Mouse (Mus musculus): ENCODE measurements at regions not wholly inside any gene's neighbourhood (a gene's known extent, or its start where the extent isn't known, plus 50 kb on each side); places are given as distances from the start of the nearest gene placed in this dataset.
"Not testable (repeated sequence)": the region's sequence is repeated elsewhere in the genome, so short reads cannot be mapped to it uniquely, and the experiment has no call there.

DNA sequence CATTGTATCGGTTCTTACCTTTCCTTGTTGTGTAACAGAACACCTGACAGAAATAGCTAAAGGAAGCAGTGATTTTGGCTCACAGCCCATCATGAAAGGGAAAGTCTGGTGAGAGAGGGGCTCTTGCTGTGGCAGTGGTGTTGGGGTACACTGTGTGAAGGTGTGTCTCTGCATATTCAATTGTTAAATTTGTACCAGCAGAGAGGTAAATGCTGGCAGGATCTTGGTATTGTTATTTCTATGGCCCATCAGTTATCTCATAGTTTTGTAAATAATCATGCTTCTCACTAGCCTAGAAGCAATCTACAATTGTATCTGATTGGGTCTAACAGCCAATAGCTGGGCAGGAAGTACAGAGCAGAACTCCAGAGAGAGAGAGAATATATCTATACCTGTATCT is 95.7 kb downstream of the Mfap3l start:
- DNase-seq = no peak

DNA sequence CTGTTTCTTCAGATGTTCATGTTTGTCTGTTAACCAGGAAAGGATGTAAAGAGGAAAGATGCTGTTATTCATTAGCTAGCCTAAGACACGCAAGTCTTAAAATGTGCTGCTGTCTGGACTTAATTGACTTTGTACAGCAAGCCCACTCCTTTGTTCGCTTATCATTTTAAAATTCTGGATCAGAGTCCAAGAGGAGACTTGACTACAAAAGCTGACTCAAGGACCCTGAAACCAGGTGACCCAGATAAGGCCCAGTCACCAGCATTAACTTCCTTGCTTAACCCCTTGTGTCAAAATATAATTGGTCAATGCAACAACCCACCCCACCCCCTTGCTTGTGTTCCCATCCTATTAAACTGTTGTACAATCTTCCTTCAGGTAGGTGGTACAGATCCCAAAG is 99.9 kb downstream of the Mfap3l start:
- DNase-seq = no peak

DNA sequence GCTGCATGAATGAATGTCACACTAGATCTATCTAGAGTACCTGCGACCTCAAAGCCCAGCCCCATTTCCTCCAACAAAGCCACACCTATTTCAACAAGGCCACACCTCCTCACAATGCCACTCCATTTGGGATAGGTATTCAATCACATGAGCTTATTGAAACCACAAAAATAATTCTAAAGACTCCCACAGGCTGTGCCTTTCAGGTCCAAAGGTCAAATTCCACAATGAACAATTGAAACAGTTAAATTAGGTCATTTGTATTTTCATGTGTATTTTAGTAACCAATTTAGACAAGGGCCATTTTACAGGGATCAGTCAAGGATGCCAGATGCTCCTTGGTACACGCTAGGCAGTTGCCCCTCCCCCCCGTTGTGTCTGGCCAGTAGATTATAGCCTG is 103.3 kb downstream of the Mfap3l start:
- DNase-seq = no peak

DNA sequence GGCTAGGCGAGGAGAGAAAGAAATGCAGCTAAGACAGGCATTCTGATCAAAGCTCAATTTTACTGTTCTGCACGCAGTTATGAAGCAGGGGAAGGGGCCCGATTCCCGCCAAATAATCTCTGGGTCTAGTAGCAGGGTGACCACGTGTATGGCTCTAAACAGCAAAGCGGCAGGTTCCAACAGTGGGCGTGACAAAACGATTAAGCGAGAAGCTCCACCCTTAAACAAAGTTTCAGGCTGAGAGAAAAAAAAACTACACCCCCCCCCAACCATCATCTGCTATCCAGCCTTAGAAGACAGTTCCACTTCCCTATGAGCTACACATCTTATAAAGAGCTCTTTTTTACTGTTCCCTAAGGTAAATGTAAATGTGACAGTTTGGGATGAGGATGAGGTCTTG is 103.8 kb downstream of the Mfap3l start:
- no peak for DNase-seq

DNA sequence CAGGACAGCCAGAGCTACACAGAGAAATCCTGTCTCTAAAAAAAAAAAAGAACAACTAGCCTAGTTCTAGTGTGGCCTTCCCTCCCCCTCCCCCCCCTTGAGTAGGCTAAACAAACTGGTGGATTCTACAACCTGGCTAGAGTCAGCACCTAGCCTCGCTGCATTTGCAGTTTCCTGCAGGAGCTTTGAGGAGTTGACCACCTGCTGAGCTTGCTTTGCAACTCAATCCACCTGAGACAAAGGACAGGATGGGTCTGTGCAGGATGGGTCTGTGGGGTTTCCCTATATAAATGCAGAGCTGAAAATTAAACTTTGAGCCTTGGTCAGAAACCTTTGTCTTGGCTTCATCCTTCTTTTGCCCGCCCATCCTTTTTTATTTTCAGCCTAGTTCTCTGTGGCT is 104.3 kb downstream of the Mfap3l start:
- DNase-seq = no peak

DNA sequence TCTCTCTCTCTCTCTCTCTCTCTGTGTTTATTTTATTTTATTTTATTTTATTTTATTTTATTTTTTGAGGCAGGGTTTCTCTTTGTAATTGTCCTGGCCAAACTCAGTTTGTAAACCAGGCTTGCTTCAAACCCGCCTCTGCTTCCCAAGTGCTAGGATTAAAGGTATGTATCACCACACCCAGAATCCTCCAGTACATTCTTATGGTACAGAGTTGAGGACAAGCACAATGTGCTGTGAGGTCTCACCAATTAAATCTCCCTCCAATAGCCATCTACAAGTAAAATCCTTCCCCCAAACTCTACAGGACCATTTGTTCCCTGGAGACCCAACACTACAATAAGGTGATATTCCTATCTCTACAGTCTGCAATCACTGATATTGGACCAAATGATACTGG is 105.0 kb downstream of the Mfap3l start:
- no peak for DNase-seq

DNA sequence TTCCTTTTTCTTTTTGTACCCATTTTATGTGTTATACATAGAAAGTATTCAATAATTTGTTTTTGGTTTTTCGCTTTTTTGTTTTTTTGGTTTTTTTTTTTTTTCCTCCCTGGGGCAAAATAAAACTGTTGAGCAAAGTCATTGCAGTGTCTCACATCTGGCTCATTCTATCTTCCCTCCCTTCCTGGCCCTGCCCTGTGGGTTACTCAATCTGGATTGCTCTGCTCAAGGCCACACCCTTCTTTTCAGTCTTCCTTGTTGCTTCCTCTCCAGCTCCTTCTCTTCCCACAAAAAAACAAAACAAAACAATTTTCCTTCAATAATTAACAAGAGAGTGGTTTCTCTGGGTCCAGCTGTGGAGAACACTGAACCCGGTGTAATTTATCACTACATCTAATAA is 113.2 kb downstream of the Mfap3l start:
- no peak for DNase-seq

DNA sequence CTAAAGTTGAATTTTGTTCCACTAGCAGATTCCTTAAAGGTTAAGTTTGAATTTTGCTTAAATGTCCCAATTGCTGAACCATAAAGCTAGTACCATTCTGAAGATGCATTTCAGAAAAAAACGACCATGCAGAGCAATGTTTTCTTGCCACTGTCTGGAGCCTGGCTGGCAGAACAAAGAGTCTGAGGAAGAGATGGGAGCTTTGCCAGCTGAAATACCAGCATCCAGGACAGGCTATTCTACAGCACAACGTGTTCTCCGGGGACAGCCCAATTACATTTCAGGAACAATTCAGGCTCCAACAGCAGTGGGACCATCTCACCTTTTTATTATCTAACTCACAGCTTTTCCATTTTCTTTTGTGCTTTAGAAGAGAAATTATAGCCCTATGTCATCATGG is 113.9 kb downstream of the Mfap3l start:
- DNase-seq = peak; percentile 52

DNA sequence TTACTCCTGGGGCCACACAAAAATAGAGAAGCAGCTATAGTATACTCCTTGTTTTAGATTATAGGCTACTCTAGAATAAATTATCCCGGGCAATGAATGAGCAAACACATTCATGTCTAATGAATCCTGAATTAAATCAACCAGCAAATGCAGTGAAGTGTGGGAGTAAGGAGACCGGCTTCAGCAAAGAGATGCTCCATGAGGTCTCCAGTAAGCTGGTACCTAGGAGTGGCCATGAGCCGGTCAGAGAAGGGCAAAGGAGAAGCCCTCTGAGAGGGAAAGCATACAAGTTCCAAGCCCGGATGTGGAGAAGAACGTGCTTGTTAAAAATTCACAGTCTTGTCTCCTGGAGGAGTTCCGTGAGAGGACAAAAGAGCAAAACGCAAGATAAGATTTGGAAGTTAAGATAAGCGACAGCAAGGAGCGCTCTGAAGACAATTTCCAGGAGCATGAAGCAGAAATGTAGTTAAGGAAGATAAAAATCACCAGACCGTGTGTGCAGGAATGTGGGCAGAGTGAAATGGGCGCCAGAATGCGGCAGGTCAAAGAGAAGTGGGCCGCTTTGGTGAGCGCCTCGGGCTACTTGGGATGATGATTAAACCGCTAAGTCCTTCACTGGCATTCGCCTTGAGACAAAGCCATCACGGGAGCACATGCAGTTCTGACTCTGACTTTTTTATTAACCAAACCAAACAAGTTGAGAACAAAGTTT is 123.2 kb downstream of the Mfap3l start:
- peak; percentile 92 for DNase-seq

DNA sequence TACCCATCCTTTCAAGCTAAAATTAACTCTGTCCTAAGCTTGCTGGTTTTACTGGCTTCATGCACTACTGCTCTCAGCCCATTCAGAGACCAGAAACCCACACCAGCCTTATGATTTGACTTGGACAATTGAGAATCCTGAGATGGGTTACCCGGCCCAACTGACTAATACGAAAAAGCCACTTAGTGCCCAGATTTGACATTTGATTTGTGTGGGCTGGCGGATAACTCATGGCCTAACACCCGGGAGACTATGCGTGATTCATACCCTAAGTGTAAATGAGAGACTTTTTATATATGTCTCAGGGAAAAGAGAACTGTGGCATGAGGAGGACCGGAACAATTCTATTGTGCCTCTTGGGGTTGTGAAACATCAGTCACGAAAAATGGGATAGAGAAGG is 126.3 kb upstream of the Hpf1 start:
- no peak for DNase-seq

DNA sequence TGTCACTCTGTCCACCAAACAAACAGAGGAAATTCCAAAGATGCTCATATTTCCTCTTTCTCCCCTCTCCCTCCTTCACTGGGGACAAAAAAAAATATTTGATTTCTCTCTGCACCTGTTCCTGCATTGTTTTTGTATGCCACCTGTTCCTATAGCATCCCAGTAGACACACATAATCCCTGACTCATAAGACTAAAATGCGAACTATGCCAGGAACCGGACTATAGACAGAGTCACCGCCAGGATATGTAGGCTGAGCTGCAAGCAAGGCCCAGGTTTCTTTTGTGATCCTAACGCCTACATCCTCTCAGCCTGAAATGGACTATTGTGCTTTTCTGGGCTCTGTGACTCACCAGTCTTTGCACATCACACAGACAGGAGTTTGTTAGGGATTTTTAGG is 116.9 kb upstream of the Hpf1 start:
- no peak for DNase-seq

DNA sequence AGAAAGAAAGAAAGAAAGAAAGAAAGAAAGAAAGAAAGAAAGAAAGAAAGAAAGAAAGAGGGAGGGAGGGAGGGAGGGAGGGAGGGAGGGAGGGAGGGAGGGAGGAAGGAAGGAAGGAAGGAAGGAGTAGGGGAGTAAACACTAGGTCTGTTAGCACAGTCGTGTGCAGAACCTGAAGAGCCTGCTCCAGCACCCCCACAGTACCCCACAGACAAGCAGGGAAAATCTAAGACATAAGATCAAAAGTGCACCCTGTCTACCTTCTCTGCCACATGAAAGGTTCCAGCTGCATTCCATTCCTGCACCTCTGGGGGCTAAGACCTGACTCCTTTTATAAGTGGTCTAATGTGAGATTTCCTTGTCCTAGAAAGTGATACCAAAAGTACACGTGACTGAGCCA is 114.0 kb upstream of the Hpf1 start:
- not testable (repeated sequence) for DNase-seq

DNA sequence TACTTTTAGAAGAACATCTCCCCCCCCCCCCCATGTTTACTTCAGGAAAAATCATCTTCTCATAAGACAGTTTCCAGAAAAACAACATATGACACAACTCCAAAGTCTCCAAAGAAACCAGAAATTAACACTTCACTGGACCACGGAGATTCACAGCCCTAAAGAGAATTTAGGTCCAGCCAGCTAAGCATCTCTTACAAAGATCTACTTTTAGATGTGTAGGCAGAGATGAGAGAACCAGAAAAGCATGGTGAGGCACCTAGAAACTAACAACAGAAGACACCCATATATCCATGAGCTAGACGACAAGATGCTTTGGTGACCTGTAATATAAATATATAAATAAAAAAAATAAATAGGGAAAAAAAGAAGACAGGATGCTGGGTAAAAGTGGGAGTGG is 105.2 kb upstream of the Hpf1 start:
- DNase-seq = no peak

DNA sequence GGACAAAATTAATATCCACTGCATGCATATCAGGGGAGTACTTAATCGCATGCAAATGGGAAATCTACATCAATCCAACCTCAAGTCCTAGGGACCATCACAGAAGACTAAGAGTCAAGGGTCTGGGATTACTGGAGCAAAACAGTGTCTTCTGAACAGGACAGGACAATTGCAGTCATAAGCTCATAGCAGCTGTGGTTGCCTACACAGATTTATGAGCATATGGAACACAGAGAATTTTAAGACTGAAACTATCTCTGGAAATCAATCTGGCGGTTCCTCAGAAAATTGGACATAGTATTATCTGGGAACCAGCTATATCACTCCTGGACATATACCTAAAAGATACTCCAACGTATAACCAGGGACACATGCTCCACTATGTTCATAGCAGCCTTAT is 99.8 kb upstream of the Hpf1 start:
- DNase-seq = no peak

DNA sequence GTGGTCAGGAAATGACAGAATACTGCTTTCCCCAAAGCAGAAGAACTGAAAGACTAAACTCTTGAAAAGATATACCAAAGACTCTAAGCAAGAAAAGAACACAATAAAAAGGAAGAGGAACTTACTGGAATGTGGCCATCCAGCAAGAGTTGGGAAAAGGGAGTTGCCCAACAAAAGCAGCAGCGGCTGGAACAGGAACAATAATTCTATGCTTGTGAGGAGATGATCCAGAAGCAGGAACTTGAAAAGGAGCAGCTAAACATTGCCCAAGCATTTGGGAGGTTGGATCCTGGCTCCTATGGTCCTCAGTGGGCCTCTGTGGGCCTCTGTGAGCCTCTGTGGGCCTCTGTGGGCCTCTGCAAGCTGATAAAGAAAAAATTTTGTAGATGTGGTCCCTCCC is 97.7 kb upstream of the Hpf1 start:
- DNase-seq = no peak

DNA sequence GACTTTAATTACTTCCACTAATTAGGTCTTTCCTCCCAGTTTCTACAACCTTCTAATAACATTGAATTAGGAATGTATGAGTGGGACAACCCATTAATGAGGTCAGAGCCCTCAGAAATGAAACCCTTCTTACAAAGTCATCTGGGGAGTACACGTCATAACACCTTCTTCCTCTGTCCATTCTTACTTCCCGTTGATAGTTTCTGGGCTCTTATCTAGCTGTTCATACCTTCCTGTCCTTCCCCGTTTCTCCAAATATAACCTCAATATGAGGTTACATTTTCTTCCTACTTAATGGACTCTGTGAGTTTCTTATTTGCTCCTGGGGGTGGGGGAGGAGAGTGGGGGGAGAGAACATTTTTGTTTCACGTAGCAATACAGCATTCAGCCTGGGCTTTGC is 85.4 kb upstream of the Hpf1 start:
- DNase-seq = no peak

DNA sequence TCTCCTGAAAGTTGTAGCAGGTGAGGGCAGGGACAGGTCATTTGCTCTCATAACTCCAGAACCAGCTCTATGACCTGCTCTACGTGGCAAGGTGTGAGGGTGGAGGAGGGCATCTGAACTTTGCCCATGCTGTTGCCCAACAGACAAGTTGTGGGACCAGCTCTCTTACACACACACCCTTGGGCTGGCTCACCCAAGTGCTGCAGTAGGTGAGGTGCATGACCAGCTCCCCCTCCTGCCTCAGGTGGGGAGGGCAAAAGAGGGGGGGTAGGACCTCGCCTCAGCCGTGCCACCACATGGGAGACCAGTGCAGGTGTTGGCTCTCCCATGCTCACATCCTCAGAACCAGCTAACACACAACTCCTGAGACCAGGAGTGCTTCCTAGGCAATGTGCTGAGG is 83.4 kb upstream of the Hpf1 start:
- DNase-seq = no peak

DNA sequence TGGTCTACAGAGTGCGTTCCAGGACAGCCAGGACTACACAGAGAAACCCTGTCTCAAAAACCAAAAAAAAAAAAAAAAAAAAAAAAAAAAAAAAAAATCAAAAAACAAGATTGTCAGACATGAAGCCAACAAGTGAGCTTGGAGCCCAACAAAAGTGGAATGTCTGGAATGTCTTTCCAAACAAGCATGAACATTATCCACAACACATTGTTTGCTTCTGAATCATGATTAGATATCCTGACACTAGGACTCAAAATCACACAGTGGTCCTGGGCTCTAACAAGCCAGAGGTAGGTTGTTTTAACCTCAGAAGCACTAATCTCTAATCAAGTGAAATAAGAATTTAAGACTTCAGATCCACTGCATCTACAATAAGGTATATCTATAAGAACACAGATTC is 80.4 kb upstream of the Hpf1 start:
- DNase-seq = no peak

DNA sequence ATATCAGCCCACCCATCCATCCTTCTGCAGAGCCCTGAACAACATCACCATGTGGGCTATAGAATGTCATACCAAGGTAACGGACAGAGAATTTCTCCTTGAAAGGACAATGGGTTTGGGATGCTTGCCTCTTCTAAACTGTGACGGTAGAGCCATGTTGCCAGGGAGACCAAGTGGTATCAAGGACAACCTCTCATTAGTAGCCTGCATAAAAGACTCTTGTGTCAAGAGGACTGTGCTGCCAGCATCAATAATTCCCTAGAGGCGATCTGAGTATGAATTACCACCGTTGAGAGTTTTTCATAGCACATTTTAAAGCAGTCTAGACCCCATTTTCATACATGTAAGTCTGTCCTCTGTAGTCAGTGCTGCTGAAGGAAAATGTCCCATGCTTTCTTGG is 79.3 kb upstream of the Hpf1 start:
- DNase-seq = no peak

DNA sequence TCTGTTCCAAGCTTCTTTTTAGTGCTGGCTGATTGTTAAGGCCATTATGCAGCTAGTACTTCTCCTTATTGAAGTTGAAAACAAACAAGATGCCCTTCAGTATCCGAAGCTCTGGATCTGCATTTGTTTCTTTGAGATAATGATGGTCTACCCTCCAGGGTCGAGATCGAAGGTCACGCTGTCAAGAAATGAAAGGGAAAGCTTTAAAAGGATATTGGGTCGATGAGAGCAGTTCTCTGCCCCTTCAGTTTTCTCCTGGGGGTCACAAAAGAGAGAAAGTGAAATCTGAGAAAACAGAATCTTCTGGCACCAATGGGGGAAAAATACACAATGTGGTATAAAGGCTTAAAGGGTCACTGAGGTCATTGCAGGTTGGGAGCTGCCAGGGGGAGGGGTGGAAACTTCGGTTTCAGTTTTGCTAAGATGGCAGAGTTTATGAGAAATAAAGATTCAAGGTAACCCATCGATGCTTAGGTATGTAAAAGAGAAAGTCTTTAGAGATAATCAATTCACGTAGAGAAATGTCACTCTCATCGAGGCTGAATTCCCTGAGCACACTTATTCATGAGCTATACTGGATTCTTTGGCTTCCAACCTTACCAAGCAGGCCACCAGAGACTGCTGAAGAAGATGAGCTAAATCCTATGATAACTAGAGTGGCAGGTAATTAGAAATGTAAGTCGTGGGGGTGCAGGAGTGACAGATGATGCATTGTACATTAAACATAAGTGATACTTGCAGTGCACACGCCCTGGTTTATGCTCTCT is 64.4 kb upstream of the Hpf1 start:
- DNase-seq = no peak

DNA sequence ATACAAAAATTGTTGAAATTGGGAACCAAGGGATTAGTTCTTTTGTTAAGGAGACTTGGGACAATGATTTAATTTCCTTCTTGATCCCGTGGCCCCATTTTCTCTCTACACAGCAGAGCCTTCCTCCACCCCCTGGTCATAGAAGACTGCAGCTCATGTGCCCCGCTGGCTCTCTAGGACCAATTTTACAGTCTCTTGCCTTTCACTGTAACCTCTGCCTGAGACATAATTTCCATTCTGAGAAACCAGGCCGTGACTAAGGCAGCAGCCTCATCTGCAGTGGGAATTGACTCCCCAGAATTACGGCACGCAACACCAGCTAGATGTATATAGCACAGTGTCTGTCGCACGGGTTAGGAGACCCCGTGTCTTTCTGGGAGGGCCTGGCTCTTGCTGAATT is 63.0 kb upstream of the Hpf1 start:
- no peak for DNase-seq

DNA sequence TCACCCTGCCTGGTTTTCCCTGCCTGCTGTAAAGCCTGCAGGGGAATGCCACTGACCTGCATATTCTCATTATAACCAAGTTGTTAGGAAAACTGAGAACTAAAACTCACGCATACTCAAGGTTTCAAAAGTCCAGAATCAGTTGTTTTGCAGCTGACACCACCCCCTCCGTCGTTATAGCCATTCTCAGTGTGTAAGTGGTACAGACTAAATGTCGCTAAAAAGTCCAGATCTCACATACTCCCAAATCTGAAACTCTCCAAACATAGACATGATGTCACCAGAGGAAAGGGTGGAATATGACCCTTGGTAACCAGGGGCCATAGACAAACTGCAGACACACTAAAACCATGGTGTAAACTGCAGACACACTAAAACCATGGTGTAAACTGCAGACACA is 61.1 kb upstream of the Hpf1 start:
- no peak for DNase-seq

DNA sequence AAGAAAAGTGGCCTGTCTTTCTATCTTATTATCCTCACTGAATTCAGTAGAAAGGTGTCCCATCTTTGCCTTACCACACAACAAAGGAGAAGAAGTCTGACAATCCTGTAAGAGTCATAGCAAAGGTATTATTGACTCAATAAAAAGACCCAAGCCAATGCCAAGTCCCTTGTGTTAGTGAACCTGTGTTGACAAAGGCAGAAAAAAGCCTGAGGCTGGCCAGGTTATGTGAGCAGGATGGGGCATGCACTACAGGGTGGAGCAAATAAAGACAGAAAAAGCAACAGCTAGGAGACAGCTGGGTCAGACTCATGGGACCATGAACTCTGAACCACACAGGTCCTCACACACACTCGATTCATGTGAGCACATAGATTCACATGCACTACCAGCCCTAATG is 59.7 kb upstream of the Hpf1 start:
- no peak for DNase-seq

DNA sequence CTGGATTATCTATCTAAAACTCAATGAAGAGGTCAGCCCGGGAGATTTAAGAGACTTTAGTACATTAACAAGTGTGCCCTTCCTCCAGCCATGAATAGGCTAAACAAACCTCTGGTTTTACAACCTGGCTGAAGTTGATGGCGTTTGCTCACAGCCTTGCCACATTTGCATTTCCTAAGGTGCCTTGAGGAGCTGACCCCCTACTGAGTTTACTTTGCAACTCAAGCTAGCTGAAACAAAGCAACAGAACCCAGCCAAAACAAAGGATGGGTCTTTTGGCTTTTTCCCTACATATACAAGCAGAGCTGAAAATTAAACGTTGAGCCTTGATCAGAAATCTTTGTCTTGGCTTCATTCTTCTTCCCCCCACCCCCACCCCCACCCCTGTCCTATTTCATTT is 51.7 kb upstream of the Hpf1 start:
- DNase-seq = no peak

Data from kidney, postnatal 14 days (tissue).